Mouse (Mus musculus): Measurements from ENCODE around the gene Gm6685.
"Not testable (repeated sequence)": the region's sequence is repeated elsewhere in the genome, so short reads cannot be mapped to it uniquely, and the experiment has no call there.

Gm6685 gene

DNA sequence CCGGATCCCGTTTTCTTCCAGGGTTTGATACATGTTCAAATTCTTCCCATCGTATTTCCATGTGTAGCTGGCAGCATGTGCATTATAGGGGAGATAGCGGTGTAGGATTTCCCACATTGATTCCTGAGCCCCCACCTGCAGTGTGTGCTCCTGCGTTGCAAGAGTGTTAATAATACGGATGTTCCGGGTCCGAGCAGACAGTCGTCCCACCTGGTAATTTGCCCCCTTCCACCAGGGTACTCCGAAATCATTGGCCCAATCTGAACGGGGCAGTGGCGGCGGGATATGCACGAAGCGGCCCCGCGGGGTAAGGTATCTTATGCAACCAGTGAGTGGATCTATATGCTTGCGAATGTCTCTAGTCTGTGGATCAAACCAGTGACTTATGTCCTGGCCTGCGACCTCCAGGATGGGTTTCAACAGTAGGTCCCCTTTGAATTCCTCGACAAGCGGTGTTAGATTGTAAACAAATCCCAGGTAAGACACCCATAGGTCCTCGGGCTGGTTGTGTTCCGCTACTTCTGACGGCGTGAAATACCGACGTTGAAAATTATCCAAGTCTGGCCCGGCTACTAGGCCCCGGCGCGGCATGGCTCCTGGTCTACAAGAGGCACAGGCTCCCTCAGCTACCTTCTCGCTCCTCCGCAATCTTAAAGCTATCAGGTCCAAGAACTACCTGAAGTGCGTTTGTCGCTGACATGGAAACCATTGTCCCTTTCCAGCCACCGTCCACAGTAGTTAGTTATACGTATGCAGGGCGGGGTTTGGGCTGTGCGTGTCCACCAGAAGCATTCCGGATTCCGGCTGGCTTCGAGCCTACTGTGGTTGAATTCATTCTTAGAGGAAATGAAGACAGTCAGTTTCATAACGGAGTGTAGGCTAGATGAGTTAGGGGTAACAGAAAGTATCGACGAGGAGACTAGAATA, at the start of gene Gm6685:
TSS of gene Gm6685 (minus strand) at position 644 of the 927 bp plus-strand sequence.
- DNase-seq, result not testable (repeated sequence)

DNA sequence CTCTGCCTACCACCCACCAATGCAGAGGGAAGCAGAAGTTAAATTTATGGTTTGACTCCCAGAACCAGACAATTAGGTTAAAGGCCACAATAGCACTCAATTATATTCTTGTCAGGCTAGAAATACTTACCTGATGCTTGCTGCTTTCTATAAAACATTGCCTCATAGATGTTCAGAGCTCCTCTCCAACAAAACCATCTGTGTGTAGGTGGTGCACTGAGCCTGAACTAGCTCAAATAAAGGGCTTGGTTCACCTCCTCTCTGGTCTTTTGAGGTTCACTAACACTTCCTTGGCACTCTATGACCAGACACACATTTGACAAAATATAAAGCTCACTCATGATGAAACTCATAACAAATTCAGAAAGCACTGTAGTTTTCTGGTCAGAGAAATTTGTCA, 36.2 kb upstream of the Gm6685 start:
- DNase-seq, result no peak

DNA sequence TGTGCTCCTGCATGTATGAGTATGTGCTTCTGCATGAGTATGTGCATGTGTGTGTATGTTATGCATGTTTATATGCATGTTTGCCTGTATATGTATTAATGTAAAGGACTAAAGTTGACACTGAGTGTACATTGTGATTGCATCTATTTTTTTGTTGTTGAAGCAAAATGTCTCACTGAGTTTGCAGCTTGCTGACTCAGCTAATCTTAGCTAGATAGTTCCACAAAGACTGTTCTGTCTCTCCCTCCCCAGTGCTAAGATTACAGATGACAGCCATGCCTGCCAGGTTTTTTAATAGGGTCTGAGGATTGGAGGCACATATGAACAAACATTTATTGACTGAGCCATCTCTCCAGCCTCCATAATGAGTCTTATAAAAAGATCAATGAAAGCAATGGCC, 35.0 kb upstream of the Gm6685 start:
- DNase-seq, result no peak

DNA sequence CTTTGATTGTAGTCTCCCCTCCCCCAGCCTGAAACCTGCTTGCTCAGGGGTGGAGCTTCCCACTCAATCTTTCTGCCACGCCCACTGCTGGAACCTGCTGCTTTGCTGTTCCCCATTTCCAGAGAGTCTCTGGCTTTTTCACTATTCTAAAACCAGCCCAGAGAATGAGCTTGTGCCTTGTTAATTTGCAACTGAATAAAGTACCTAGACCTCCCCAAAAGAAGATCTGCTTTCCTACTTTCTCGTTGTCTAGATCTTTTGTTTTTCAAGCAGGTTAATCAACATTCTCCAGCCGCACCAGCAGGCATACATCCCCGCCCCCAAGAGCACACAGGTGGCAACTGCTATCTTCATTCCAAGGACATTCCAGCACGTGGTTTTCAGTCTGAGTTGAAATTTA, 31.7 kb upstream of the Gm6685 start:
- not testable (repeated sequence) for DNase-seq

DNA sequence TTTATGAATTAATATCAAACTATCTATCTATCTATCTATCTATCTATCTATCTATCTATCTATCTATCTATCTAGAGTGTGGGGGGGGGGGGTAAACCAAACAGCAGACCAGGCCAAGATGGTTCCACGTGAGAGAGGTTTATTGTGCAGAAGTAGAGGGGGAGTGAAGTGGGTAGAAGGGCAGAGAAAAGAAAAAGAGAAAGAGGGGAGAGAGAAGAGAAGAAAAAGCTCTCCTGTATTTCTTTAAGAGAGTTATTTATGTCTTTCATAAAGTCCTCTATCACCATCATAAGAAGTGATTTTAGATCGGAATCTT, 26.2 kb upstream of the Gm6685 start:
- DNase-seq, result no peak

DNA sequence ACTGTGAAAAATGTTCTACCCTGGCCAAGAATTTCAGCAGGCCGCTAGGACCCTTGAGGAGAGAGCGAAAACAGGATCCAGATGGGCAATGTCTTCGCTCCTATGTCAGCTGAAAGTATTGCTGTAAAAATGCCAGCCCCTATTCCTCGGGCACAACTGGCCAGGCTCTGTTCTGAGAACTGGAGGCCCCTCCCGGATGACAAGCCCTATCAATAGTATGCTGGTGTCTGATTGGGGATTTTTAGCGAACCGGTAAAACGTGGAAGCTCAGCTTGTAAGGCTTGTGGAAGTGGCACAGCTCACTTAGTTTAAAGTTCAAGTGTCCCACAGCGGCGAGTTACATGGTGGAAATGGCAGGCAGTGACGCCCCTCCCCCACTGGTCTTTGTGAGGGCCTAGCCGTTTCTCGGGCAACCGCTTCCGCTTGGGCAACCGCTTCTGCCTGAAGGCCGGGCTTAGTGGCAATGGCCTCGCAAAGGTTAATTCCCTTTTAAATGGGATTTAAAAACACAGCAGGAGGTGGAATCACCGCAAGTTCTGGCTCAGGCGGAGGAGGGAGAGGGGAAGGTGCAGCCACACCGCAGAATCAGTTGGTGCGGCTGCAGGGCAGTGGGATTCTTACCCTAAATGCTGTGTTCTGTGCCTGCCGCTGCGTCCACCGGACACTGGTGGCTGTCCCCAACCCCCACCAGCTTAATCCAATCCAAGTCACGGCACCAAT, 25.7 kb upstream of the Gm6685 start:
- peak; percentile 88 for DNase-seq

DNA sequence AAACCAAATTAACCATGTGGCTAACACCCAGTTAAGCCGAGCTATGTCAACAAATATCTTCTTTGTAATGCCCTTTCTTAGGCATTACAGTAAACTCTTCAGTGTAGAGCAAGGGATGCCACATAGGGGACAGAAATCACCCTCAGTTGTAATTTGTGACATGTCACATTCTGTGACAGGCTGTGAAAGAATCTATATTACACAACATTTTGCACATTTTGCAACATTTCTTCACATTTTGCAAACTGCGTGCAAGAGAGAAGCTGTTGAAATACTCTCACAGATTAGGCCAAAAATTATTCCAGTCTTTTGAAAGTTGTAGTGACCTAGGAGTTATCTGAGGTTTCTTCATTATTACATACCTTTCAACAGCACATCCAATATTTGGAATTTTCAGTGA, 3.8 kb upstream of the Gm6685 start:
- no peak for DNase-seq

DNA sequence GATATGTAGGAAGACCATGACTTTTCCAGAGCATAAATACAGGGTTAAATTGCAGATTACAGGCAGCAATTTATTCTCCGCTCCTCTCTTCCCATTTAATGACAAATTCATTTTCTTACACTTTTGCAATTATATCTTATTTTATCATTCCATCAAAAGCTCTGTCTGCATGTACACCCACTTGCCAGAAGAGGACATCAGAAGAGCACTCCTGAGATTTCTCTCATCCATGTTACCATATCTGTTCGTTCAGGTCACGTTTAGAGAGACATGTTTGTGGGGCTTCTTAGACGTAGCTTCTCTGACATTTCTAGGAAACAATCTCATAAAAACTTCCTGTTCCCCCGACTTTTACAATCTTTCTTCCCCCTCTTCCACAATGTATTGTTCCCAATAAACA, 2.2 kb upstream of the Gm6685 start:
- no peak for DNase-seq

DNA sequence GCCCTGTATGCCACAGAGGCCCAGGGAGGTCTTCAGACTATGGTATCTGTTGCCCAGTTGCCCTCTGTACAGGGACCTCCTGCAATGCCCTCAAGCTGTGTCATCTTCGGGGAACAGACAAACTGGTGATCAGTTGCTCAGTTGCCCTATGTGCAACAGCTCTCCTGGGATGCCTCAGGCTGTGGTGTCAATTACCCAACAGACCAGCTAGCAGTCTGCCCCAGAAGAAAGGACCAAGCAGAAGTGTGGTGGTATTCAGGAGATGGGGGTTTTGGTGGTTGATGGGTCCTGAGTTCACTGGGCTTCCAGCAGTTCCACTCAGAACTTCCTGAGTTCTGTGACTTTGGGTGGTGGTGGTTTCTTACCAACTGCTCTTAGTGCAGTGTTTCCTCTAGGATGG, 11.8 kb downstream of the Gm6685 start:
- DNase-seq, result no peak

DNA sequence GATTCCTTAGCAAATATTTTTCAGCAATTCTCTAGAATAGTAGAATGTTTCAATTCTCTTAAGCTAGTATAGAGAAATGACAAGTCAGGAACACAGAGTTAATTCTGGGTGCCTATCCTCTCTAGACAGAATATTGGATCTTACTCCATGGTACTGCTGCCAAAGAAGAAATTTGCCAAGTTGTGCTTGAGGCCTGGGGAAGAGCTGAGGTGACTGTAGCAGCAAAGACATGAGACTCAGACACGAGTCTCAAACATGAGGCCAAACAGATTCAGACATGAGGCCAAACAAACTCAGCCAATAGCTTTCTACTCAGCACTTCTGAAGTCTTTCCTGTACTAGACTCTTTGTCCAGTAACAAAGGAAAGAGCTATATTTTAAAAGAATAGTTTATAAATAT, 26.3 kb downstream of the Gm6685 start:
- DNase-seq, result no peak

DNA sequence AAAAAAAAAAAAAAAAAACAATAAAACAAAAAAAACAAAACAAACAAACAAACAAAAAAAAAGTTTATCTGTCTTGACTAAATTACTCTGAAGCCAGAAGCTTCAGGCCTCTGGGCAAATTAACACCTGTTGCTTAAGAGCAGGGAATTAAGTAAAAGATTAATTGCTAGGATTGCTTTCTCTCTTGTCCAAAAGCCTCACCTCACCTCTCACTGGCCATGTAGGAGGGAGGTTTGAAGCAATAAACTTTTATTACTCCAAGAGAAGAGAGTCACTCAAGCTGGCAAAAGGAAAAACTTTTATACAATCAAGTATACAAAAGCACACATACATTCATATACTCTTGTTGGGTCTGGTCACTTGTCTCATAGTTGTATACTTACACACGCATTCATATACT, 31.9 kb downstream of the Gm6685 start:
- no peak for DNase-seq

DNA sequence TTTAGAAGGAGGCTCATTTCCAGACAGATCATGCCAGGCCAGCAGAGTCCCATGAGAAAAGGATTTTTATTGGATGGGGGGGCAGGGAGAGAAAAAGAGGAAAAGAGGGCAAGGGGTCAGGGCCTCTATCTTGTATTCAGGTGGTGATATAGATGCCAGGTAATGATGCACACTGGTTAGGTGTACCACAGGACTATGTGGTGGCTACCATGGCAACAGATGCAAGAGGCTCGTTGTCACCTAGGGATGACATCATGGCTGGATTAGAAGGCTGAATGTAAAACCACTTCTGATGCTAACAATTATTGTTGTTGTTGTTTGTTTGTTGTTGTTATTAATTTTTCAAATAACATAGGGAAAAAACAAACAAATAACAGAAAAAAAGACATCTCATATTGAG, 49.2 kb downstream of the Gm6685 start:
- no peak for DNase-seq

Data from right cerebral cortex, postnatal 14 days (tissue).